ENCODE assay signal across 9 mouse cellular contexts in the genomic region with DNA sequence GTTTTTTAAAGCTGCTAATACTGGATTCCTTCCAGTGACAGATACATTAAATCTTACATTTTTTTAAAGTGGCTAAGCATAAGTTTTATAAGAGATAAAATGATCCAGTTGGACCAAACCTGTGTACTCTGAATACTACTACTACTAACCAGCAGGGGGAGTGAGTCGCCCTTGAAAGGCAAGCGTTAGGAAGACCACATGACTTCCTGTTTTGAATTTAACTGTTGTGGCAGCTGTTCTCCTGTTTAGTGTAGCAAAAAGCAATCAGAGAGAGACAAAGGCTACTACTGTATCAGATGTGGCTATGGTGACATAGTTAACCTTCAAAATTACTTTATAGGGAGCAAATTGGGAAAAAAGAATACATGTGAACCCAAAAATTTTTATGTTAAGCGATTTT. TPM values are rescaled to one million over a fixed set of nuclear protein-coding genes. Genes with fewer than 3 reads are reported as not detected.
A peak's percentile ranks its signal among the peaks of the same experiment; 100 is the strongest.
DNase-seq lines count a peak whose midpoint lies in the region; ATAC-seq lines count a peak whose summit lies in the region.
"Had no signal": no experiment of that assay in that cellular context is flagged by ENCODE, and none has a peak within 500 bp of the region (broad histone marks: within the 10 kb centered on the region; RNA-seq: fewer than 3 reads in every experiment).

No protein-coding gene starts in this region.

- WGBS in heart, embryonic 10.5 days = 40% methylated on average over 3 of the region's 3 CpGs
- 47% methylated on average over 3 of the region's 3 CpGs for WGBS in forebrain, embryonic 16.5 days
- 38% methylated on average over 3 of the region's 3 CpGs for WGBS in liver, embryonic 11.5 days

- H3K4me3 ChIP-seq in heart, embryonic 10.5 days = no peak overlapping the region
- no peak overlapping the region for H3K4me3 ChIP-seq in forebrain, embryonic 16.5 days (replicated peaks; ENCODE audit: low read length)
- no peak overlapping the region for H3K4me3 ChIP-seq in liver, embryonic 11.5 days (ENCODE audit: low read depth, low read length)
- H3K4me3 ChIP-seq: limb, embryonic 13.5 days had no signal

- peak; percentile 93 for DNase-seq in heart, adult 11 months
- DNase-seq in heart, embryonic 10.5 days (ENCODE audit: low spot score) = no peak
- DNase-seq in A20 (ENCODE audit: low read depth, low spot score) (peak; percentile 79), ZHBTc4 (ENCODE audit: low read depth, low spot score) (peak; percentile 80)
- DNase-seq in liver, embryonic 11.5 days (ENCODE audit: low spot score) = no peak
- peak; percentile 39 for DNase-seq in retina, postnatal 7 days (ENCODE audit: low read depth, low spot score)
- no peak for DNase-seq in layer of hippocampus, adult 9-11 months

- H3K4me1 ChIP-seq in heart, embryonic 10.5 days = peaks cover 8% of the 10 kb centered on the region; the same call in 1 of the 2 replicates
- peaks cover 21% of the 10 kb centered on the region for H3K4me1 ChIP-seq in forebrain, embryonic 16.5 days (replicated peaks; ENCODE audit: control insufficient read depth, insufficient read depth, low read length)
- H3K4me1 ChIP-seq in liver, embryonic 11.5 days (replicated peaks; ENCODE audit: control insufficient read depth, insufficient read depth, low read length) = peaks cover 7% of the 10 kb centered on the region

- no peak overlapping the region for H3K9ac ChIP-seq in forebrain, embryonic 16.5 days (replicated peaks; ENCODE audit: low read depth, low read length)
- H3K9ac ChIP-seq in liver, embryonic 11.5 days (ENCODE audit: low read depth, low read length) = no peak overlapping the region
- H3K9ac ChIP-seq: limb, embryonic 13.5 days had no signal

- H3K4me2 ChIP-seq in forebrain, embryonic 16.5 days (ENCODE audit: low read length) = no peak overlapping the region
- no peak overlapping the region for H3K4me2 ChIP-seq in liver, embryonic 11.5 days
- H3K4me2 ChIP-seq: limb, embryonic 13.5 days had no signal

- no peaks in the 10 kb centered on the region for H3K9me3 ChIP-seq in heart, embryonic 10.5 days
- no peaks in the 10 kb centered on the region for H3K9me3 ChIP-seq in forebrain, embryonic 16.5 days (ENCODE audit: control insufficient read depth, low read length)
- H3K9me3 ChIP-seq in liver, embryonic 11.5 days (ENCODE audit: control insufficient read depth, low read length) = no peaks in the 10 kb centered on the region
- H3K9me3 ChIP-seq: limb, embryonic 13.5 days had no signal

- H3K36me3 ChIP-seq in heart, embryonic 10.5 days = no peaks in the 10 kb centered on the region
- no peaks in the 10 kb centered on the region for H3K36me3 ChIP-seq in forebrain, embryonic 16.5 days (ENCODE audit: control insufficient read depth, insufficient read depth)
- no peaks in the 10 kb centered on the region for H3K36me3 ChIP-seq in liver, embryonic 11.5 days (ENCODE audit: control insufficient read depth, insufficient read depth, low read length)
- H3K36me3 ChIP-seq: limb, embryonic 13.5 days had no signal

- no peak overlapping the region for H3K27ac ChIP-seq in heart, embryonic 10.5 days
- no peak overlapping the region for H3K27ac ChIP-seq in forebrain, embryonic 16.5 days (ENCODE audit: low read length)
- no peak overlapping the region for H3K27ac ChIP-seq in liver, embryonic 11.5 days (ENCODE audit: low read depth, low read length)
- H3K27ac ChIP-seq: limb, embryonic 13.5 days had no signal

- H3K27me3 ChIP-seq in heart, embryonic 10.5 days (ENCODE audit: insufficient read depth, poor library complexity, severe bottlenecking) = no peaks in the 10 kb centered on the region
- no peaks in the 10 kb centered on the region for H3K27me3 ChIP-seq in forebrain, embryonic 16.5 days (replicated peaks; ENCODE audit: control insufficient read depth, insufficient read depth, low read length)
- no peaks in the 10 kb centered on the region for H3K27me3 ChIP-seq in liver, embryonic 11.5 days (replicated peaks; ENCODE audit: control insufficient read depth, insufficient read depth, low read length)
- H3K27me3 ChIP-seq: limb, embryonic 13.5 days had no signal

- peak; percentile 31; the same call in 1 of the 2 replicates for ATAC-seq in forebrain, embryonic 16.5 days
- ATAC-seq in liver, embryonic 11.5 days (replicated peaks; ENCODE audit: low FRiP score) = peak; percentile 41; the same call in 1 of the 2 replicates

RNA-seq across cellular contexts. Expression of a gene that starts 6.8 kb away (rescaled TPM):
- polyA plus RNA-seq in heart, embryonic 10.5 days (2016; fragmentation: Nextera tagmentation; extraction: Ambion mirVana) = 10.7 and 15.1 TPM in 2 replicates
- 18.1 and 21.1 TPM in 2 replicates for polyA plus RNA-seq in forebrain, embryonic 16.5 days (2015; fragmentation: Nextera tagmentation; extraction: Ambion mirVana)
- polyA plus RNA-seq in liver, embryonic 11.5 days (2014; fragmentation: Nextera tagmentation; extraction: Ambion mirVana) = 15.3 and 16.8 TPM in 2 replicates

Comparison
In these comparisons a context has a peak if more than half of its experiments do, and no peak if none do; other contexts are left out.
1. DNase-seq: peak in heart, adult 11 months (single experiment), A20 (single experiment), ZHBTc4 (single experiment) and retina, postnatal 7 days (single experiment); none in heart, embryonic 10.5 days (single experiment), liver, embryonic 11.5 days (single experiment) and layer of hippocampus, adult 9-11 months (single experiment).